Mouse (Mus musculus): ENCODE measurements at regions not wholly inside any gene's neighbourhood (a gene's known extent, or its start where the extent isn't known, plus 50 kb on each side); places are given as distances from the start of the nearest gene placed in this dataset.

DNA sequence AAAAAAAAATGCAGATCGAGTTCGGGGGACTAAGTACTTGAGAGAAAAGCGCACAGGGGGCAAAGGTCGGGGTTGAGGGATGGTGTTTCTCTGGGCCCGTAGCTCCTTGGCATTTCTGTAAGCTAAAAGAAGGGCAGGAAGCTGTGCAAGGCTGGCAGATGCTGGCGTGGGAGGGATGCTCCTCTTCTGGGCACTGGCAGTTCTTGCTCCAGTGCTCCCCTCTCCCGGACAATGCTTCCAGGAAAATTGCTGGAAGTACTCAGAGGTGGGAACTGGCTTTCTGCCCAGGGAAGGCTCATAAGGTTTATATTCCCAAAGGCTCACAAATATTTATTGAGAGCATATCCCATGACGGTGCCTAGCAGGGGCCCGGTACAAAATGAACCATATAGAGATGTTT is 136.6 kb upstream of the Sdk2 start:
- Histone ChIP-seq H3K4me1 (ENCODE audit: control insufficient read depth, insufficient read depth, low read length) (no peaks in the 10 kb centered on the region), H3K4me3 (ENCODE audit: insufficient read depth, low read depth, low read length) (no peak overlapping the region), H3K27ac (ENCODE audit: insufficient read depth, low read depth, low read length) (no peak overlapping the region), H3K36me3 (ENCODE audit: control insufficient read depth, insufficient read depth, low read length) (no peaks in the 10 kb centered on the region), H3K27me3 (replicated peaks; ENCODE audit: control insufficient read depth, insufficient read depth, low read length) (no peaks in the 10 kb centered on the region)
- DNase-seq: no peak
- 28% methylated on average over 9 of the region's 9 CpGs for WGBS
- no peak for TF ChIP-seq POLR2A (IDR thresholded peaks at IDR 0.05; ENCODE audit: low read depth, low read length)
- no peak for TF ChIP-seq CTCF (conservative IDR thresholded peaks at IDR 0.05; ENCODE audit: insufficient read depth, insufficient read length, low read depth, low read length)

DNA sequence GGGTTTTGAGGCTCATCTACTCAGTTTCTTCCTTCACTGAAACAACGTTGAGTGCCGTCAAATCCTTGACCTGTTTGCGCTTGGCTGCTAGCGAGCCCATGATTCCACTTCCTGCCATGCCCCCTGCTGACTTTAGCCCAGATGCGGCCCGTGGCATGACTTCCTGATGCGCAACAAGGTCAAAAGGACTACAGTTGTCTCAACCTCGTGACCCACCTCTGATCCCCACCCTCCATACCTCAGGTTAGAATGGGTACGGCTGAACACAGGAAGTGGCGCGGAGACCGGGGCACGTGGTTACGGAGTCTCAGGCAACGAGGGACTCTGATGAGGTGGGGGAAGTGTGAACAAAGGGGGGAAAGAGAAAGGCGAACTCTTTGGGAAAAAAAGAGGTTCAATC is 135.6 kb upstream of the Sdk2 start:
- 85% methylated on average over 16 of the region's 16 CpGs for WGBS

DNA sequence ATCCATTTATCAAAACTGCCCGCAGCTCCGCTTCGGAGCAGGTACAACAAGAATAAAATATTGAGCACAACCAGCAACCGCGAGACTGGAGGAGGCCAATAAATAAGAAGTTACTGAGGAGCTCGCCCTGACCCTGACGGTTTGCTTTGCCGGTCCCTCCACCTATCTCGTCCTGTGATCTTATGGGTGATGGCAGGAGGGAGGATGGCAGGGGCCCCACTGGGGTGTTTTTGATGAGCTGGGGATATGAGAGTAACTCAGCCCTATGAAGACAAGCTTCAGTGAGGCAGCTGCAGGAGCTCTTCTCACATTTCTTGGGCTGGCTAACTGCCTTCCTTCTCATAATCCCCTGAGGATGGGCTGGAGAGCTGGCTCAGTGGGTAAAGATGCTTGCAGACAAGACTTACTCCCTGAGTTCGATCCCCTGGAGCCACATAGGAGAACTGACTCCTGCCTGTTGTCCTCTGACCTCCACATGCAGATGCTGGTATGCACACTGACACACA is 132.3 kb upstream of the Sdk2 start:
- 28% methylated on average over 10 of the region's 10 CpGs for WGBS
- Histone ChIP-seq H3K27me3 (replicated peaks; ENCODE audit: control insufficient read depth, insufficient read depth, low read length) (no peaks in the 10 kb centered on the region), H3K36me3 (ENCODE audit: control insufficient read depth, insufficient read depth, low read length) (no peaks in the 10 kb centered on the region), H3K27ac (ENCODE audit: insufficient read depth, low read depth, low read length) (no peak overlapping the region), H3K4me3 (ENCODE audit: insufficient read depth, low read depth, low read length) (no peak overlapping the region), H3K4me1 (ENCODE audit: control insufficient read depth, insufficient read depth, low read length) (no peaks in the 10 kb centered on the region)
- DNase-seq: no peak
- TF ChIP-seq CTCF (conservative IDR thresholded peaks at IDR 0.05; ENCODE audit: insufficient read depth, insufficient read length, low read depth, low read length) (no peak), POLR2A (IDR thresholded peaks at IDR 0.05; ENCODE audit: low read depth, low read length) (no peak)

More for the DNA sequence above, 135.6 kb upstream of the Sdk2 start:
- no peak overlapping the region for H3K27ac ChIP-seq (ENCODE audit: insufficient read depth, low read depth, low read length)
- no peak for DNase-seq
- no peak overlapping the region for H3K4me3 ChIP-seq (ENCODE audit: insufficient read depth, low read depth, low read length)
- H3K36me3 ChIP-seq (ENCODE audit: control insufficient read depth, insufficient read depth, low read length): no peaks in the 10 kb centered on the region
- TF ChIP-seq CTCF (conservative IDR thresholded peaks at IDR 0.05; ENCODE audit: insufficient read depth, insufficient read length, low read depth, low read length): no peak
- TF ChIP-seq POLR2A (IDR thresholded peaks at IDR 0.05; ENCODE audit: low read depth, low read length): no peak
- no peaks in the 10 kb centered on the region for H3K4me1 ChIP-seq (ENCODE audit: control insufficient read depth, insufficient read depth, low read length)
- H3K27me3 ChIP-seq (replicated peaks; ENCODE audit: control insufficient read depth, insufficient read depth, low read length): no peaks in the 10 kb centered on the region

DNA sequence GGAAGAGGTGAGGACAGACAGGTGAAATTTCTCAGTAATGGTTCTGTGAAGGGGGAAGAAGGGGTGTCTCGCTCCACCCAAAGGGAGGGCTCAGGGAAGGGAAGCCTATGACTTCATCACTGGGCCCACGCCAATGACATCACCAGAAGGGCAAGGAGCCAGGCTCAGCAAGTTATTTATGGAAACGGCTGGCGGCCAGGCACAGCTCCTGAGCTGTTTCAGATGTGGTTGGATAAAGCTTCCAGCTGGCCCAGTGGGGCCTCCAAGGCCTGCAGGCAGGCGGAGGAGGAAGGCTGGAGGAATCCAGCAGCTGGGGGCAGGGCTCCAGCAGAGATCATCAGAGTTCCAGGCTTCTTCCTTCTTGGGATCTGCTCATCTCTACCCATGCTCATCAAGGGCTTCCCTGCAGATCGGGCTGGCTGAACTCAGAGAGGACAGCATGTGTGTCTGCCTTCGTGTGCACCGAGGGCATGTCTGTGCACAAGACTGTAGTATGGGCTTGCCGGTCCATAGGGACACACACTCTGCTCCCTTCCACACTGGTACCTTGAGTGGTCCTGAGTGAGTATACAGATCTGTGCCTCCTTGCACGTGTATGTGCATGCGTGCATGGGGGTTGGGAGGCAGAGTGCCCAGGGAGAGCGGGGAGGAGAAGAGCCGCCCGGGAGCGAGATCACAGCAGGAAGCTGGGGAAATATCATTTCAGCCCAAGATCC is 131.6 kb upstream of the Sdk2 start:
- DNase-seq: peak; percentile 77
- Histone ChIP-seq H3K4me3 (ENCODE audit: insufficient read depth, low read depth, low read length) (no peak overlapping the region), H3K36me3 (ENCODE audit: control insufficient read depth, insufficient read depth, low read length) (no peaks in the 10 kb centered on the region), H3K4me1 (ENCODE audit: control insufficient read depth, insufficient read depth, low read length) (no peaks in the 10 kb centered on the region), H3K27ac (ENCODE audit: insufficient read depth, low read depth, low read length) (no peak overlapping the region), H3K27me3 (replicated peaks; ENCODE audit: control insufficient read depth, insufficient read depth, low read length) (no peaks in the 10 kb centered on the region)
- TF ChIP-seq POLR2A (IDR thresholded peaks at IDR 0.05; ENCODE audit: low read depth, low read length) (no peak), CTCF (conservative IDR thresholded peaks at IDR 0.05; ENCODE audit: insufficient read depth, insufficient read length, low read depth, low read length) (no peak)
- WGBS: 33% methylated on average over 15 of the region's 15 CpGs

DNA sequence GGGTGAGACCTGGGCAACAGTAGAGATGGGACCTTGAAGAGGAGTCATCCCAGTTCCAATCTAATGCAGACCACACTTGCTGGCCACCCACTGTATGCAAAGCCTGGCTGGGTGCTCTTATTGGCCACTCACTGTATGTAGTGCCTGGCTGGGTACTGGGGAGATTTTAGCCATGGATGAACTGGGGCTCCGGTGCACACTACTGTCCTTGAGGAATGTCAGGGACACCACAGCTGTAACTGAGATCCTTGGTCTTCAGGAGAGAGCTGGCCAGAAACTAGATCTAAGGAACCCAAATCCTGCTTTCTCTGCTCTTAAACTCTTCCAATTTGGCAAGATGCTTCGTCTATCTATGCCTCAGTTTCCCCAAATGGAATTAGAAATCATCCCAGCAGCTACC is 128.4 kb upstream of the Sdk2 start:
- no peak for TF ChIP-seq POLR2A (IDR thresholded peaks at IDR 0.05; ENCODE audit: low read depth, low read length)
- no peaks in the 10 kb centered on the region for H3K4me1 ChIP-seq (ENCODE audit: control insufficient read depth, insufficient read depth, low read length)
- no peak overlapping the region for H3K27ac ChIP-seq (ENCODE audit: insufficient read depth, low read depth, low read length)
- no peaks in the 10 kb centered on the region for H3K36me3 ChIP-seq (ENCODE audit: control insufficient read depth, insufficient read depth, low read length)
- no peaks in the 10 kb centered on the region for H3K27me3 ChIP-seq (replicated peaks; ENCODE audit: control insufficient read depth, insufficient read depth, low read length)
- no peak overlapping the region for H3K4me3 ChIP-seq (ENCODE audit: insufficient read depth, low read depth, low read length)
- WGBS: 94% methylated on average over 2 of the region's 2 CpGs
- DNase-seq: no peak

DNA sequence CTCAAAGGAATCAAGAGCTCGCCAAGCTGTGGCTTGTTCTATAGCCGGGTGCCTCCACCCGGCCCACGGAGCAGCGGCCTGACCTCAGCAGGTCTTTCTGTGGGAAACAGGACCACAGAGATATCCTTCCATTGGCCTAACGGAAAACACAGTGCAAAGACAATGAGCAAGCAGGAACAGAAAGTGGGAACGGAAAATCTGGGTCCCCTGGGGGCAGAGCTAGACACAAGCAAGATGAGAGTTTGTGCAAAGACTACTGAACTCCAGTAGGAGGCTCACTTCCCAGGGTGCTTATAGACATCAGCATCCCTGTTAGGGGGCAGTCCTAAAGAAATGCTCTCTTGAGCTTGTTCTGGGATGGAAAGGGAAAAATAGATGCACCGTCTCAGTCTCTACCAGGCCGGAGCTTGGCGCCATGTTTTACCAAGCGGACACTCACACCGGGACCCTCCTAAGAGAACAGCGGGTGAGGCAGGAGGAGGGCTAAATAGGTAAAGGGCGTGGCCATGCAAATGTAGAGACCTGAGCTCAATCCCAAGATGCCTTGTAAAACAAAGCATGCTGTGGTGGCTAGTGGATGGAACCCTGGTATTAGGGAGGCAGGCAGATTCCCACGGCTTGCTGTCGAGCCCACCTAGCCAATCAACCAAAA is 127.3 kb upstream of the Sdk2 start:
- 66% methylated on average over 16 of the region's 16 CpGs for WGBS

DNA sequence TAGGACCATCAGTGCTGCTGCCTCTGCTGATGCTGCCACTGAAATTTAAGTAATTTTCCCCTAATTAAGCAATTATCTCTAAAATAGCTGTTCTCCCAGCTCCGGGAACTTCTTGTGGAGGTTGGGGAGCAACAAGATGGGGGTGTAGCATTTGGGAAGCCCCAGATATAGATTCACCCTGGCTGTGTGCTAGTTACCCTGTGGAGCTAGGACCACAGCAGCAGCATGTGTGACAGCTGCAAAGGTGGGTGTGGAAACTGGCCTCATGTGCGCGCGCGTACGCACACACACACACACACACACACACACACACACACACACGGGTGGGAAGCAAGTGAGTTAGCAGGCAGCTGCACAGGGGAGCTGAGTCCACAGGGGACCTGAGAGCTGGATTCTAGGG is 126.2 kb upstream of the Sdk2 start:
- WGBS: 95% methylated on average over 7 of the region's 7 CpGs
- H3K27me3 ChIP-seq (replicated peaks; ENCODE audit: control insufficient read depth, insufficient read depth, low read length): no peaks in the 10 kb centered on the region
- no peak overlapping the region for H3K4me3 ChIP-seq (ENCODE audit: insufficient read depth, low read depth, low read length)
- TF ChIP-seq CTCF (conservative IDR thresholded peaks at IDR 0.05; ENCODE audit: insufficient read depth, insufficient read length, low read depth, low read length) (no peak), POLR2A (IDR thresholded peaks at IDR 0.05; ENCODE audit: low read depth, low read length) (no peak)
- H3K4me1 ChIP-seq (ENCODE audit: control insufficient read depth, insufficient read depth, low read length): no peaks in the 10 kb centered on the region
- H3K36me3 ChIP-seq (ENCODE audit: control insufficient read depth, insufficient read depth, low read length): no peaks in the 10 kb centered on the region
- no peak overlapping the region for H3K27ac ChIP-seq (ENCODE audit: insufficient read depth, low read depth, low read length)
- DNase-seq: no peak

More for the DNA sequence above, 127.3 kb upstream of the Sdk2 start:
- Histone ChIP-seq H3K27me3 (replicated peaks; ENCODE audit: control insufficient read depth, insufficient read depth, low read length) (no peaks in the 10 kb centered on the region), H3K4me3 (ENCODE audit: insufficient read depth, low read depth, low read length) (no peak overlapping the region), H3K36me3 (ENCODE audit: control insufficient read depth, insufficient read depth, low read length) (no peaks in the 10 kb centered on the region), H3K27ac (ENCODE audit: insufficient read depth, low read depth, low read length) (no peak overlapping the region), H3K4me1 (ENCODE audit: control insufficient read depth, insufficient read depth, low read length) (no peaks in the 10 kb centered on the region)
- DNase-seq: no peak
- no peak for TF ChIP-seq POLR2A (IDR thresholded peaks at IDR 0.05; ENCODE audit: low read depth, low read length)
- TF ChIP-seq CTCF (conservative IDR thresholded peaks at IDR 0.05; ENCODE audit: insufficient read depth, insufficient read length, low read depth, low read length): no peak

All from kidney, adult 2 months (tissue).